Mouse (Mus musculus) ES-E14 (cell line): ENCODE data around the gene 1810046K07Rik.

ENCODE experiments used
- CHD2 ChIP-seq: IDR thresholded peaks from 2 replicates; pipeline ENCODE4 v1.6.1; 2014; ENCODE audit warnings: mild to moderate bottlenecking, low read depth, low read length, inconsistent platforms
- HCFC1 ChIP-seq: IDR thresholded peaks from 2 replicates; pipeline ENCODE4 v1.6.1; 2012; ENCODE audit warnings: low read length, inconsistent platforms, borderline replicate concordance; ENCODE audit not compliant: insufficient read depth
- MAFK ChIP-seq: IDR thresholded peaks from 2 replicates; pipeline ENCODE4 v1.6.1; 2014; ENCODE audit warnings: mild to moderate bottlenecking, low read depth, low read length, inconsistent platforms; ENCODE audit not compliant: insufficient read depth
- ZC3H11A ChIP-seq: IDR thresholded peaks from 2 replicates; pipeline ENCODE4 v1.6.1; 2012; ENCODE audit warnings: low read depth, mild to moderate bottlenecking, inconsistent platforms, low read length, borderline replicate concordance
- ZNF384 ChIP-seq: IDR thresholded peaks from 2 replicates; pipeline ENCODE4 v1.6.1; 2012; ENCODE audit warnings: low read depth, low read length, inconsistent platforms

- TF ChIP-seq HCFC1 (no peak), MAFK (no peak), CHD2 (no peak), ZNF384 (no peak), ZC3H11A (no peak)
Observed at GRCm38 (mm10) chr9:51272102-51272501, 56.6 kb downstream of the 1810046K07Rik start.
